Mouse (Mus musculus): Measurements from ENCODE around the gene Prpf38b.

DNA sequence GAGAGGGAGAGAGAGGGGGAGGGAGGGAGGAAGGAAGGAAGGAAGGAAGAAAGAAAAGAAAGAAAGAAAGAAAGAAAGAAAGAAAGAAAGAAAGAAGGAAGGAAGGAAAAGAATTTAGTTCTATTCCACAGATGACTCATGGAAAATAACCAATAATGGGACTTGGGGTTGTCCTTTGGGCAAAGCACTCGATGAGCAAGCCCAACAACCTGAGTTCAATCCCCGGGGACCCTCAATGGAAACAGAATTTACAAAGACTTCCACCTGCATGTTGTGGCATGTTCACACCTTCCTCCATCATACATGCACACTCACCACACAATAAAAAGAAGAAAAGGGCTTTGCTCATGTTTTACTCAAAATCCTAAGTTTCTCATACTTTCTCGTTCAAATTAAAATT, 44.1 kb downstream of the Prpf38b start:
- no peak for TF ChIP-seq CTCF (IDR thresholded peaks at IDR 0.05; ENCODE audit: borderline replicate concordance, insufficient read depth, low read length)
- no peak for TF ChIP-seq POLR2A (IDR thresholded peaks at IDR 0.05; ENCODE audit: low read depth, low read length)
